Mouse (Mus musculus) ES-Bruce4 (cell line): ENCODE results near the gene Cdk17. TPM values are rescaled to one million over a fixed set of nuclear protein-coding genes. Genes with fewer than 3 reads are reported as not detected.

ENCODE experiments used
- H3K27ac ChIP-seq: 2 replicates; pipeline ENCODE4 v1.5.1; 2012; ENCODE audit warnings: low read length, inconsistent platforms; ENCODE audit not compliant: insufficient read depth
- H3K27me3 ChIP-seq: 2 replicates; pipeline ENCODE4 v1.6.1; 2012; ENCODE audit warnings: mild to moderate bottlenecking, low read length, inconsistent platforms; ENCODE audit not compliant: control insufficient read depth, poor library complexity, insufficient read depth, severe bottlenecking
- H3K36me3 ChIP-seq: 2 replicates; pipeline ENCODE4 v1.6.1; 2012; ENCODE audit warnings: inconsistent platforms, mild to moderate bottlenecking, low read length, moderate library complexity; ENCODE audit not compliant: control insufficient read depth, poor library complexity, insufficient read depth, severe bottlenecking
- H3K4me1 ChIP-seq: one replicate; pipeline ENCODE4 v1.8.1; 2011; ENCODE audit warnings: low read length; ENCODE audit not compliant: control insufficient read depth, insufficient read depth
- H3K4me3 ChIP-seq: 2 replicates; pipeline ENCODE4 v1.5.1; 2011; ENCODE audit warnings: low read depth, mild to moderate bottlenecking, low read length
- H3K9ac ChIP-seq: 2 replicates; pipeline ENCODE4 v1.6.1; 2012; ENCODE audit warnings: low read depth, mild to moderate bottlenecking, inconsistent platforms; ENCODE audit not compliant: poor library complexity, severe bottlenecking
- H3K9me3 ChIP-seq: replicated peaks from 2 replicates; pipeline ENCODE4 v1.6.1; 2012; ENCODE audit warnings: mild to moderate bottlenecking, low read length, inconsistent platforms; ENCODE audit not compliant: control insufficient read depth, poor library complexity, insufficient read depth, severe bottlenecking
- CTCF ChIP-seq: IDR thresholded peaks from one replicate; pipeline ENCODE4 v1.8.1; 2011; ENCODE audit warnings: low read depth, low read length
- EP300 ChIP-seq: IDR thresholded peaks from 2 replicates; pipeline ENCODE4 v1.6.1; 2011; ENCODE audit warnings: low read depth, low read length; ENCODE audit not compliant: insufficient read depth
- POLR2A ChIP-seq: IDR thresholded peaks from one replicate; pipeline ENCODE4 v1.8.1; 2011; ENCODE audit warnings: low read length; ENCODE audit not compliant: insufficient read depth
- polyA plus RNA-seq: library from polyadenylated mRNA; stranded (reverse); fragments of >200 nt; gene quantifications from 2 replicates; pipeline ENCODE4 v1.2.4, GENCODE M21; 2011; ENCODE audit warnings: low read depth; ENCODE audit not compliant: missing spikeins, insufficient read depth, insufficient read length

Cdk17 gene
- polyA plus RNA-seq, 1 experiment = 44.2 TPM

DNA sequence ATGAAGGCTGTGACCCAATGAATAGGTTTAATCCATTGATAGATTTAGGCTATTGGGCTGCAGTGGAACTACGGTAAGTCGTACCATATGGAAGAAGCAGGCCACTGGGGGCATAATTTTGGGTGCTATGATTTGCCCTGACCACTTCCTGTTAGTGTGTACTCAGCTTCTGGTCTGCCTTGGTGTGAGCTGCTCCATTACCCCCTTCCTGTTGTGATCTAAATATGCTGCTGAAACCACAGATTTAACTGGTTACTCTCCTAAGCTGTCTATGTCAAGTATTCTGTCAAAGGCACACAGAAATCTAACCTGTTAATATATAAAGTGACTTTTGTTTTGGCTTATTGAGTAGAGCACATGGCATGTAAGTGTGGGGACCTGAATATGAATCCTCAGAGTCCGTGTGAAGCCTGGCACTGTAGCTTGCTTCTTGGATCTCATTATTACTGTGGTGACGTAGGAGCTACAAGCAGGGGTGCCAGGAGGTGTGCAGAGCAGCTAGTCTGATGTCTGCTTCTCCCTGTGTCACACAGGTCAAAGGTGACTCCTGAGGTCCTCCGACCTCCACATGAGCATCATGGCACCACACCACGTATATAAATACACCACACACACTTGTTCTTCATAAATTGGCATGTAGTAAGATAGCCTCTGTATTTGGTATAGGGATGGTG is 10.6 kb downstream of the Cdk17 start:
- H3K27me3 ChIP-seq = no peaks in the 10 kb centered on the region
- no peak overlapping the region for H3K27ac ChIP-seq
- H3K36me3 ChIP-seq = no peaks in the 10 kb centered on the region
- H3K4me1 ChIP-seq = peaks cover 1% of the 10 kb centered on the region
- TF ChIP-seq EP300 (no peak), CTCF (no peak), POLR2A (no peak)
- H3K4me3 ChIP-seq = no peak overlapping the region
- no peak overlapping the region for H3K9ac ChIP-seq
- H3K9me3 ChIP-seq = no peaks in the 10 kb centered on the region; the same call in 1 of the 2 replicates

DNA sequence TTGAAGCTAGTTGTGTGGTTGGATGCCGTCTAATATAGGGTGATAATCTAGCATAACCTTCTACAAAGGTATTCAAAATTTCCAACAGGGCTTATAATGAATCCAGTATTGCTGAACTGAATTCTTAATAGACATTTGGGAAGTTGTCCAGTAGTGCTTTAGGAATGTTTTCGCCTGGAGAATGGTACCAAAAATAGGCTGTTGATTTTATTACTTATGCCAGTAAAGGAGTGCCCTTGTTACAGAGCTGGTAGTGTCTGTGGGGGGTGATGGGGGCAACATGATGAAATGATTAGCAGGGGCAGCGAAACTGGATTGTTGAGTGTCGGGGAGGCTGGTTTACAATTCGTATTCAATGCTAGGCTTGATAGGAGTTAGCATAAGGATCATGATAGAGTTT is 16.8 kb downstream of the Cdk17 start:
- H3K27ac ChIP-seq = no peak overlapping the region
- TF ChIP-seq CTCF = no peak
- no peak for TF ChIP-seq POLR2A
- no peak for TF ChIP-seq EP300
- H3K9me3 ChIP-seq = no peaks in the 10 kb centered on the region; the same call in 1 of the 2 replicates
- no peak overlapping the region for H3K4me3 ChIP-seq
- H3K4me1 ChIP-seq = peaks cover 3% of the 10 kb centered on the region
- H3K9ac ChIP-seq = no peak overlapping the region
- H3K27me3 ChIP-seq = no peaks in the 10 kb centered on the region
- H3K36me3 ChIP-seq = no peaks in the 10 kb centered on the region; the same call in 1 of the 2 replicates

DNA sequence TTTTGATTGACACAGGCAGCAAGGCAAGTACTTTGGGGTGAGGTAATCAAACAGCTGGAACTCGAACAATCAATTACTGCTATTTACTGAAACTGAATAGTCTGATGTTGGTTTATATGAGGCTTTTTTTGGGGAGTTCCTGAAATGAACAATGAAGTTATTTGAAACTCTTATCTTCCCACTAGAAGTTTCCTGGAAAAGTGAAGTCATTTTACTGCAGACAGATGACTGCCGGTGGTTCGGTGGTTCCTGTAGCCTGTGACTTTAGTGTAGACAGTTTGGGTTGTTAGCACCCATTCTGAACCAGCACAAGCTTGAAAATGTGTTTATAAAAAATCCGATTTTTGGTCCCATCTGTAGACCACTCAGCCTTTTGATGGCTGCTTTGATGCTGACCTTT is 17.2 kb downstream of the Cdk17 start:
- Histone ChIP-seq H3K9me3 (no peaks in the 10 kb centered on the region; the same call in 1 of the 2 replicates), H3K27ac (no peak overlapping the region), H3K4me3 (no peak overlapping the region), H3K27me3 (no peaks in the 10 kb centered on the region), H3K4me1 (peaks cover 3% of the 10 kb centered on the region), H3K36me3 (no peaks in the 10 kb centered on the region; the same call in none of the 2 replicates), H3K9ac (no peak overlapping the region)
- no peak for TF ChIP-seq CTCF
- TF ChIP-seq POLR2A = no peak
- no peak for TF ChIP-seq EP300

DNA sequence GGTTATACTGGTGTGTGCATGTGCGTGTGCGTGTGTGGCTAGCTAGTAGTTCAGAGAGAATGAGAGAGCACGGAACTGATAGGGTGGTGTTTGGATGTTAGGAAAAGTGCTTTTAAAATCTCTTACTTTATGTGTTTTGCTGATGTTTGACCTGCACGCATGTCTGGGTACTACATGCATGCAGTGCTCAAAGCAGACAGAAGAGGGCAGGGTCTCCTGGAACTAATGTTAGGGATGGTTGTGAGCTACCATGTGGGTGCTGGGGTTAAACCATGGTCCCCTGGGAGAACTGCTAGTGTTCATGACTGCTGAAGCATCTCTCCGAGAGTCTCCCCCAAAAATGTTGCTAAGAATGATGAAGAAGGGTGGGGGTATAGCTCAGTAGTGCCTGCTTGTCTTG is 18.0 kb downstream of the Cdk17 start:
- Histone ChIP-seq H3K27me3 (no peaks in the 10 kb centered on the region), H3K36me3 (no peaks in the 10 kb centered on the region; the same call in none of the 2 replicates), H3K9me3 (no peaks in the 10 kb centered on the region), H3K4me1 (peaks cover 3% of the 10 kb centered on the region), H3K27ac (no peak overlapping the region), H3K4me3 (no peak overlapping the region), H3K9ac (no peak overlapping the region)
- TF ChIP-seq EP300 = no peak
- TF ChIP-seq CTCF = peak; percentile 17

DNA sequence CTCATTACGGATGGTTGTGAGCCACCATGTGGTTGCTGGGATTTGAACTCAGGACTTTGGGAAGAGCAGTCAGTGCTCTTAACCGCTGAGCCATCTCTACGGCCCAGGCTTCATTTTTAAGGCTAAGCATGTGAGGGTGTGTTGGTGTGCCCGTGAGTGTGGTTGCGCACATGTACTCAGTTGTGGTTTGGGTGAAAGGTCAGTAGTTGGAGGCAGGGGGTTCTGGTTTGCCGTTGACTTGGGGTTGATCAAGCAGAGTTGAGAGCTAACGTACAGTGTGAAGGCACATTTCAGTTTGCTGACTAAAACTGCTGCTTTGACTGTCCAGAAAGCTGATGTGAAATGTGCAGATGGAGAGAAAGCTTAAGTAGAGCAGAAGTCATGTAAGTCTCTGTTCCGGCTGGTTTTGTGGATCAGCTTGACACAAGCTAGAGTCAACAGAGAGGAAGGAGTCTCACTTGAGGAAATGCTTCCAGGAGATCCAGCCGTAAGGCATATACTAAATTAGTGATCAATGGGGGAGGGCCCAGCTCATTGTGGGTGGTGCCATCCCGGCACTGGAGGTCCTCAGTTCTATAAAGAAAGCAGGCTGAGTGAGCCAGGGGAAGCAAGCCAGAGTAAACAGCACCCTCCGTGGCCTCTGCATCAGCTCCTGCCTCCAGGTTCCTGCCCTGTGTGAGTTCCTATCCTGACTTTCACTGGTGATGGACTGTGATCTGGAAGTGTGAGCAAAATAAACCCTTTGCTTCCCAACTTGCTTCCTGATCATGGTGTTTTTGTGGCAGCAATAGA is 19.2 kb downstream of the Cdk17 start:
- no peaks in the 10 kb centered on the region for H3K9me3 ChIP-seq
- H3K27ac ChIP-seq = peak overlapping the region; percentile 58; the same call in 1 of the 2 replicates
- H3K4me1 ChIP-seq = peaks cover 3% of the 10 kb centered on the region
- no peaks in the 10 kb centered on the region for H3K27me3 ChIP-seq
- H3K36me3 ChIP-seq = no peaks in the 10 kb centered on the region; the same call in none of the 2 replicates
- H3K9ac ChIP-seq = no peak overlapping the region
- H3K4me3 ChIP-seq = no peak overlapping the region
- TF ChIP-seq EP300 (no peak), CTCF (no peak), POLR2A (no peak)
